Mouse (Mus musculus) regulatory T cell (primary cell): Measurements from ENCODE around the gene Pappa.

Experiments
- in situ Hi-C: fragments of 300-600 bp; cut with MboI, MseI; formaldehyde crosslinking; loops from one replicate; pipeline ENCODE4 v1.15.1; 2025; ENCODE audit warnings: high pct_unique_total_duplicates

Gene Pappa

GRCm38 (mm10) chr4:65325816-65326215 is 201.8 kb downstream of the Pappa start:
- in situ Hi-C loops, result no loop called here

DNA sequence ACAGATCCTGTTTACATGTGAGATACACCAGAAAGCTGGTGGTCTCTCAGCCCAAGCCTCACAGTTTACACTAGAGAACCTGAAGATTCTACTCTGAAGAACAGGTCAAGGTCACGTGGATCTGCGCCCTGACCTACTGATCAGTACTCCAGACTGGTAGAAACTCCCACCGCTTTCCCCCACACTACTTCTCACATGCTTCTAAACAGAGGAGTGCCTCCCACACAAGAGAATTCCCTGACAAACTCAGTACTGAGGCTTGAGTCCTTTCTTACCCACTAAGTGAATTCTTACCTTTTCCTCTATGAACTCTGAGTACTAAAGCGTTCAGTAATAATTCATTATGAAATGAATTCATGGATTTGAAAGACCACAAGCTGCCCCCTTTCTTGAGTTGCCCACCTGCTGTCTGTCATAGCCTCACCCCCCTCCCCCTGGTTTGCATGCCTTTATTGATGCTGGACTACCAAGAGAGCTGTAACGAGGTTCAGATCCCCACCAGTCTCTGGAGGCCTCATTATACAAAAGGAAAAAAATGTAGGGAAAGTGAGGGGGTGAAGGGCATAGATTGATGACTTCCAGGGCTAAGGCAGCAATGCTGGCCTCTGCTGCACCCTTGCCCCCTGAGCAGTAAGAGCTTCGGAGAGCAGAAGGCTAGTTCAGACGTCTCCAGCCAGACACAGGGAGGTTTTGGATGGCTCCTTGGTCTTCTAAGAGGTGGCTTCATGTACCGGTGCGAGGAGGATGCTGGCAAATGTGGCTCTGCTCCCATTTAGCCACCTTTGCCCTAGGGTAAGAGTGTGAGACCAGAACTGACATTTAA is 204.7 kb downstream of the Pappa start:
- in situ Hi-C loops, result no loop called here

- in situ Hi-C loops, result no loop called here
These were observed 209.7 kb downstream of the Pappa start for GRCm38 (mm10) chr4:65333718-65334117.

DNA sequence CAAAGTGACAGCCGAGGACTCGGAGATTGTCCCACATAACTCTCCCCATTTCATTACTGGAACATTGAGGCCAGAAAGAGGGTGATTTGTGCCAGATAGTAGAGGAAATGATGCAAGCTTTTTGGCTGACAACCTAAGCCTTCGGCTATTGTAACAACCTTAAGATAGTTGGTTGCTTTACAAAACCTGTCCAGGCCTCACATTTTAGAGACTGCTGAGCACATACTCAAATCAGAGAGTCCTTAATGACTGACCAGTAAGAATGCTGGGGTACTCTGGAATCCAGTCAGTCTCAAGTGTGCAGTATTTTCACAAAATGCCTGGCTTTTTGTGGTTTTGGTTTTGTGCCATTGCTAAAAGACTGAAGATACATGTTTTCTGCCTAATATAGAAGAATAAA is 217.8 kb downstream of the Pappa start:
- in situ Hi-C loops, result no loop called here

DNA sequence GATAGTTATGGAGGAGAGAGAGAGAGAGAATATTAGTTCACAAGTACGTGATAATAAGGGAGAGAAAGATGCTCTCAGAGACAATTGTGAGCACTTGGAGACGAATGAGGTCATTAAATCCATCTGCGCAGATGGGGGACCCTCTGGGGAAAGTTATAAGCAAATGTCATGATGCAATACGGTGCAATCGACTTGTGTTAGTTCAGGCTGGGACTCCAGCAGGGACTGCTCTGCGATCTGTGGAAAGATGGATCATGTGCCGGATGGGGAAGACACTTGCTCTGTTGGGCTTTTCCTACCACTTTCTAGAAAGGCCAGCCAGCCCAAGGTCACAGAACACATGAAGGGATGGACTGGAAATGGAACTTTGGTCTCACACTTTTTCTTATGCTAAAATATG is 226.5 kb downstream of the Pappa start:
- in situ Hi-C loops, result no loop called here

- in situ Hi-C loops, result no loop called here
These were observed 230.6 kb downstream of the Pappa start for GRCm38 (mm10) chr4:65354580-65354979.

DNA sequence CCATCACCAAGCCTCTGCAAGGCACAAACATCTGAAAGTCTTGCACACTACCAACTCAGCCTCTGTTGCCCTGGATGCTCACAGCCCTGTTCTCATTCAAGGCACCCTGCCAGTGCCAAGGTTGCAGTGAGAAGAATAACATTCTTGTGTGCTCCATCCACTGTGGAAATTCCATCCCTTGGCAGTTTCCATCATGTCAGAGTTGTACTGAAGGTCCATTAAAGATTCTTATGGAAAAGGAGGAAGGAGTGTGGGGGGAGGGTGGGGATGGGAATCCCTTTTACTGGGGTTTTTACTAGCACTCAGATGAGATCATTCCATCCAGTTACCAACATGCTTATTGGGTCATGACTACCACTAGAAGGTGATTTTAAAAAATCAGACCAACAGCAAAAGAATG is 243.2 kb downstream of the Pappa start:
- in situ Hi-C loops, result no loop called here

GRCm38 (mm10) chr4:65372731-65373130 is 248.8 kb downstream of the Pappa start:
- in situ Hi-C loops, result no loop called here

GRCm38 (mm10) chr4:65373841-65374240 is 249.9 kb downstream of the Pappa start:
- in situ Hi-C loops, result no loop called here

- in situ Hi-C loops, result no loop called here
These were observed 252.6 kb downstream of the Pappa start for GRCm38 (mm10) chr4:65376571-65376970.

DNA sequence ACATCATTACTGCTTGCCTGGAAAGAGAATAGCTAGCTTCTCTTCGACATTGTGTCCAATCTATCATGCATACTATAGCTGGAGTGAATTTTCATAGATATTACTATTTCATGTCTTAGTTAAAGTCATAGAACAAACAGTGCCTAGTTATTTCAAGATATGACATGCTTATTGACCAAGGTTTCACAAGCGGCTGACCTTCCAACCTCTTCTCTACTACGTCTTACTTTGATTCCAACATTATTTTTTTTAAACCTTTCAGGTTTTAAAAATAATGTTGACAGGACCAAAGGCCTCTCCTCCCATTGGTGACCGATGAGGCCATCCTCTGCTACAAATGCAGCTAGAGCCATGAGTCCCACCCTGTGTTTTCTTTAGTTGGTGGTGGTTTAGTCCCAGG is 255.5 kb downstream of the Pappa start:
- in situ Hi-C loops, result no loop called here

DNA sequence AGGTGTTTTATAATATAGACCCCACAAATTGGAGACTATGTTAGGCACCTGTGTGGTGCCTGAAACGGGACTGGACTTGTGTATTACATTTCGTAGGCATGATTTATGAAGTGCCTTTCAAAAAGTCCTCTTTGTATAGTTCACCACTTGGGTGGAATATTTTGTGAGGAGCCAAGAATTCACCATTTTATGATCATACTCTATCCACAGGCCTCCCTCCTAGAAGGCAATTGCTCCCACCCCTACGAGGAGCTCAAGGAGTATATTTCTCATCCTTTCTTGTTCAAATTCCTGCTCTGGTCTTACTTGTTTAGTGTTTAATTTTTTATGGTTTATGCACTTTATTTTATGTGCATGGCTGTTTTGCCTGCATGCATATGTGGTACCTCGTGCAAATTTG is 259.1 kb downstream of the Pappa start:
- in situ Hi-C loops, result no loop called here

GRCm38 (mm10) chr4:65391001-65391400 is 267.0 kb downstream of the Pappa start:
- in situ Hi-C loops, result no loop called here

DNA sequence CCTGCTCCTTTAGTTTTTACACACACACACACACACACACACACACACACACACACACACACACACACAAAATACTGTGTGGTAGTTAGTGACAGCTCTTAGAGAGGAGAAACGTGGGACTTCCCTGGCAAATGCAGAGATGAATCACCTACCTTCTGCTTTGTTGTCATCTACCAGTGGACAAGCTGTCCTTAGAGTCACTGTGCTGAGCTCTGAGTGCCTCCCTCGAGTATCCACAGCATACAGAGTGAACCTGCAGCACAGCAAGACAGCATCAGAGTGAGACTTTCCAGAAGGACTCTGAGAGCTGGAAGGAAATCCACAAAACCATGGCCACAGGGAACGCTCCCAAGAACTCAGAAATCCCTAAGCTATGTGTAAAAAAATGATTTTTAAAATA is 272.8 kb downstream of the Pappa start:
- in situ Hi-C loops, result no loop called here

DNA sequence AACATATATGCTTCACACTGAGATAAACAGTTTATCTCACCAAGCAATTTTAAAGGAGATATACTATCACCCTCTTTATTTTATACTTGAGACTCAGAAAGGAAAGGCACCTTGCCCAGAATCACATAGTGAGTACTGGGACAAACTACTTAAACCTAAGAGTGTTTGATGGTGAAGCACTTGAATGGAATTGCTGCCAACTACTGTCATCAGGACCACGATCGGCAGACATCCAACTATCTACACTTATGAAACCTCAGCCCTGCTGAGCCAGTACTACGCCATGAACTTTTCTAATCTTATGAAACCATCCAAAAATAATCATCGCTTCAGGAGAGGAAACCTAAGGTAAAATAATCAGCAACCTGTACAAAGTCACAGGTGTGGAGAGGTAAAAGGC is 275.5 kb downstream of the Pappa start:
- in situ Hi-C loops, result no loop called here

GRCm38 (mm10) chr4:65402286-65402685 is 278.3 kb downstream of the Pappa start:
- in situ Hi-C loops, result no loop called here

DNA sequence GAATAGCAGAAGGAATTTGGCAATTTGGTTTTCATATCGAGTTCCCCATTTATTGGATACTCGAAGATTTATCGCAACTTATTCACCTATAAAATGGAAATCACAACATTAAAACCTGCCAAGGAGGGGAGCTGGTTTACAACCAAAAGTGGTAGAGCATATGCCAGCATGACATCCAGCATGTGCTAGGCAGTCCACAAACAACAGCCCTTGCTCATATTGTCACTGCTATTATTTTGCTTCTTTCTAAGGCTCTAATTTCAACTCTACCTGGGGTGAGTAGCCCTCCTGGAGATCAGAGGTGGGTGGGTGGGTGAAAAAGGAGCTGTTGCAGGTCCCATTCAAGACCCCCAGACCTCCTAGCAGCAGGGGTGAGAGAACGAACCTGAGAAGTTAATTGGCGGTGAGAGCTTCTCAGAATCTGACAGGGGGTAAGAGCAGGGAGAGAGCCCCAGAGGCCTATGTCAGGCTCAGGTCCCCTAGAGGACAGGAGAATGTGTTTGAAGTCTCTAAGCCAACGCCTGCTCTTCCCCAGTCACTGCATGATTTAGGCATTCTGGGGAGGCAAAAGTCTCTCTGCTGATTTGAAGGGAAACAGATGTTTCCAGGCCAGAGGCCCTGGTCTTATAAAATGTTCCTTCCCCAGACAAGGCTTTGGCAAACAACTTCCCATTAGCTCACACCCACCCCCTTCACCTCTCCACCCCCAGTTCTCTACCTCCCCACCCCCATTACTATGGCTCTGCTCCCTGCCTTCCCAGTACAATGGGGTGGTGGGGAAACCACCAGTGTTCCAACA is 279.1 kb downstream of the Pappa start:
- in situ Hi-C loops, result no loop called here
